Mouse (Mus musculus) macrophage (primary cell): ENCODE measurements around the gene Gm49380. TPM values are rescaled to one million over a fixed set of nuclear protein-coding genes. Genes with fewer than 3 reads are reported as not detected.

ENCODE experiments used
- H3K27ac ChIP-seq: fragments of 350-480 bp; formaldehyde crosslinking; 2 replicates; pipeline ENCODE4 v1.9.0; 2021
- H3K36me3 ChIP-seq: fragments of 350-480 bp; formaldehyde crosslinking; 2 replicates; pipeline ENCODE4 v1.9.0; 2021; ENCODE audit errors: inconsistent target
- H3K4me3 ChIP-seq: fragments of 350-480 bp; formaldehyde crosslinking; 2 replicates; pipeline ENCODE4 v1.9.0; 2021; ENCODE audit errors: inconsistent target
- H3K79me2 ChIP-seq: fragments of 350-480 bp; formaldehyde crosslinking; 2 replicates; pipeline ENCODE4 v1.9.0; 2021; ENCODE audit errors: inconsistent target
- WGBS: methylation state at CpG from one replicate; pipeline ENCODE4 v1.1.7; 2026; ENCODE audit warnings: inconsistent platforms; ENCODE audit not compliant: missing documents; 5-methylcytosine and 5-hydroxymethylcytosine counted together
- polyA plus RNA-seq: library from polyadenylated mRNA; stranded (reverse); fragments of 250-400 nt; gene quantifications from 3 replicates; pipeline ENCODE4 v1.2.4, GENCODE M21; 2018; ENCODE audit warnings: inconsistent platforms

Gm49380 gene
- polyA plus RNA-seq, 1 experiment from 2014 or later: 0.06 TPM

DNA sequence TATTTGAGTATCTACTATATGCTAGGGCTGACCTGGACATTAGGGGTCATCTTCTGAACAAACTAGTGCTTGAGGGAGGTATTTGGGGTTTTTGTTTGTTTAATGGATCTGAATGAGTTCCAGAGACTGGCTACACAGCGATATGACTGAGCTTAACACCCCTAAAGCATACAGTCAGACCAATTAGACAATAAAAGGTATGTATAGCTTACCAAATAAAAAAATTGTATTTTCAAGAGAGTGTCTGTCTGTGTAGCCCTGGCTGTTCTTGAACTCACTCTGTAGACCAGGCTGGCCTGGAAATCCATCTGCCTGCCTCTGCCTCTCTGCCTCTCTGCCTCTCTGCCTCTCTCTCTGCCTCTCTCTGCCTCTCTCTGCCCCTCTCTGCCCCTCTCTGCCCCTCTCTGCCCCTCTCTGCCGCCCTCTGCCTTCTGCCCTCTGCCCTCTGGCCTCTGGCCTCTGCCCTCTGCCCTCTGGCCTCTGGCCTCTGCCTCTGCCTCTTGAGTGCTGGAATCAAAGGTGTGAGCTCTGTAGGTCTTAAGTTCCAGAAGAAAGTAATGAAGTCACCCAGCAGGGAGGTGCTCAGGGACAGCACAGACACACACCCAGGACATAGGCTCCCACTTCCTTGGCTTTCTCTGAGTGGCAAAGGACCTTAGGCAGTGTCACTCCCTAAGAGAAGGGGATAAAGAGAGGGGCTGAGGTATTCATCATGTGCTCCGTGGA lies 68.0 kb downstream of the Gm49380 start:
- Histone ChIP-seq H3K36me3 (no peaks in the 10 kb centered on the region), H3K79me2 (no peaks in the 10 kb centered on the region), H3K4me3 (no peak overlapping the region), H3K27ac (no peak overlapping the region)
- WGBS: 96% methylated on average over 3 of the region's 3 CpGs

DNA sequence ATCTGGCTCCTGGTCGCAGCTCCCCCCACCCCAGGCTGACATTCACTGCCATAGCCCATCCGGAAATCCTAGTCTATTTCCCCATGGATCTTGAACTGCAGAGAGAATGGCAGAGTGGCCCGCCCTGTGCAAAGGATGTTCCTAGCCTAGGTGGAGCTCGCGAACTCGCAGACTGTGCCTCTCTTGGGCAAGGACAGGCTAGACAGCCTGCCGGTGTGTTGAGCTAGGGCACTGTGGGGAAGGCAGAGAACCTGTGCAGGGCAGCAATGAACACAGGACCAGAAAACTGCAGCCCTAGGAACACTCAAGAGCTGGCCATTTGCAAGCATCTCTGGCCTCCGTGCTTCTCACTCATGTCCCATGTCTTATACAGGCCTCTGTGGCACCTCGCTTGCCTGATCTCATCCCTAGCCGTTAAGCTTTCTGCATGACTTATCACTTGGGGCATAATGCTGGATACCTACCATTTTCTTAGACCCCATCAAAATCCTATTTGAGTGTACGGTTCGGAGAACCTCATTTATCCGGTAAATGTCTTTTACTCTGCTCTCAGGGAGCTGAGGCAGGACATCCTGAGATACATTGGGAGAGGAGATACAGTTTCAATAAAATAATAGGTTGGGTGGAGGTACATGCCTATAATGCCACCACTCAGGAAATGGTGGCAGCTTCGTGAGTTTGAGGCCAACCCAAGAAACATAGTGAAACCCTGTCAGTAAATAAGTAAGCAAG lies 68.7 kb downstream of the Gm49380 start:
- H3K36me3 ChIP-seq: no peaks in the 10 kb centered on the region
- H3K27ac ChIP-seq: no peak overlapping the region
- no peaks in the 10 kb centered on the region for H3K79me2 ChIP-seq
- WGBS: 82% methylated on average over 14 of the region's 14 CpGs
- no peak overlapping the region for H3K4me3 ChIP-seq

DNA sequence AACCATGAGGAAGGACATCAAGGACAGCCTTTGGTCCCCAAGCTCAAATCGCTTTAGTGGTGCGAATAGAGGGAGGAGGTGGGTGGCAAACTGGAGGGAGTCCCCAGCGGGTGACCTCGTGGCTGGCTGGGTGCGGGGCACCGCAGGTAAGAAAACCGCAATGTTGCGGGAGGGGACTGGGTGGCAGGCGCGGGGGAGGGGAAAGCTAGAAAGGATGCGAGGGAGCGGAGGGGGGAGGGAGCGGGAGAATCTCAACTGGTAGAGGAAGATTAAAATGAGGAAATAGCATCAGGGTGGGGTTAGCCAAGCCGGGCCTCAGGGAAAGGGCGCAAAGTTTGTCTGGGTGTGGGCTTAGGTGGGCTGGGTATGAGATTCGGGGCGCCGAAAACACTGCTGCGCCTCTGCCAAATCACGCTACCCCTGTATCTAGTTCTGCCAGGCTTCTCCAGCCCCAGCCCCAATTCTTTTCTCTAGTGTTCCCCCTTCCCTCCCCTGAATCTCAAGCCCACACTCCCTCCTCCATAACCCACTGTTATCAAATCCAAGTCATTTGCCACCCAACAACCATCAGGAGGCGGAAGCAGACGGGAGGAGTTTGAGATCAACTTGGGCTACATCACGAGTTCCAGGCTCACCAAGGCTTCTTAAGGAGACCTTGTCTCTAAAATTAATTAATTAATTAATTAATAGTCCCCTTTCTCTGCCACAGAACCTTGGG lies 69.4 kb downstream of the Gm49380 start:
- Histone ChIP-seq H3K4me3 (no peak overlapping the region), H3K36me3 (no peaks in the 10 kb centered on the region), H3K27ac (no peak overlapping the region), H3K79me2 (no peaks in the 10 kb centered on the region)
- WGBS: 20% methylated on average over 20 of the region's 23 CpGs

DNA sequence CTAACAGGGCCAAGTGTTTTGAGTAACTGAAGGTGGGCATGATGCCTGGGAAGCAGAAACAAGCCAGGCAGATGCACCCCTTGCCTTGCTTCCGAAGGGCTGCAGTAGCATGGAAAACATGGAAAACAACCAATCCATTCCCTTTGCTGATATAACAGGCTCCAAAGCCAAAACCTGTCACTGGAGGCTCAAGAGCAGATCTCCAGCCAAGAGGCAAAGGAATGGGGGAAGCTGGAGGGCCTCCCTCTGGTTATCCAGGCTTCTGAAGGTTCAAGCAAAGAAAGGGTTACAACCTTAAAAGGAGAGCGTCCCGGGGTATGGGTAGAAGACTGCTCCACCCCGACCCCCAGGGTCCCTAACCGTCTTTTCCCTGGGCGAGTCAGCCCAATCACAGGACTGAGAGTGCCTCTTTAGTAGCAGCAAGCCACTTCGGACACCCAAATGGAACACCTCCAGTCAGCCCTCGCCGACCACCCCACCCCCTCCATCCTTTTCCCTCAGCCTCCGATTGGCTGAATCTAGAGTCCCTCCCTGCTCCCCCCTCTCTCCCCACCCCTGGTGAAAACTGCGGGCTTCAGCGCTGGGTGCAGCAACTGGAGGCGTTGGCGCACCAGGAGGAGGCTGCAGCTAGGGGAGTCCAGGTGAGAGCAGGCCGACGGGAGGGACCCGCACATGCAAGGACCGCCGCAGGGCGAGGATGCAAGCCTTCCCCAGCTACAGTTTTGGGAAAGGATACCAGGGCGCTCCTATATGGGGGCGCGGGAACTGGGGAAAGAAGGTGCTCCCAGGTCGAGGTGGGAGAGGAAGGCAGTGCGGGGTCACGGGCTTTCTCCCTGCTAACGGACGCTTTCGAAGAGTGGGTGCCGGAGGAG lies 70.2 kb downstream of the Gm49380 start, which contains the start of gene Thy1:
Gene Thy1, plus strand, starts transcription at position 549 of the 872 bp plus-strand sequence.
- Histone ChIP-seq H3K27ac (no peak within 1 kb of the TSS), H3K36me3 (no peaks in the 10 kb centered on the region), H3K4me3 (no peak within 1 kb of the TSS), H3K79me2 (no peaks in the 10 kb centered on the region)
- 12% methylated on average over 30 of the region's 30 CpGs for WGBS

DNA sequence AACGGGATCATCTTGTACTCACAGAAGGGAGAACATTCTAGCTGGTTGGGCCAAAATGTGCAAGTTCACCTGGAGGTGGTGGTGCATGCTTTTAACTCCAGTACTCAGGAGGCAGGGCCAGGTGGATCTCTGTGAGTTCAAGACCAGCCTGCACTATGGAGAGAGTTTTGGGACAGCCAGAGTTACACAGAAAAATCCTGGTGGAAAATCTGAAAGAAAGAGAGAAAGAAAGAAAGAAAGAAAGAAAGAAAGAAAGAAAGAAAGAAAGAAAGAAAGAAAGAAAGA lies 71.0 kb downstream of the Gm49380 start:
- Histone ChIP-seq H3K36me3 (no peaks in the 10 kb centered on the region), H3K79me2 (no peaks in the 10 kb centered on the region), H3K27ac (no peak overlapping the region), H3K4me3 (no peak overlapping the region)
- WGBS: 90% methylated on average over 1 of the region's 1 CpGs

DNA sequence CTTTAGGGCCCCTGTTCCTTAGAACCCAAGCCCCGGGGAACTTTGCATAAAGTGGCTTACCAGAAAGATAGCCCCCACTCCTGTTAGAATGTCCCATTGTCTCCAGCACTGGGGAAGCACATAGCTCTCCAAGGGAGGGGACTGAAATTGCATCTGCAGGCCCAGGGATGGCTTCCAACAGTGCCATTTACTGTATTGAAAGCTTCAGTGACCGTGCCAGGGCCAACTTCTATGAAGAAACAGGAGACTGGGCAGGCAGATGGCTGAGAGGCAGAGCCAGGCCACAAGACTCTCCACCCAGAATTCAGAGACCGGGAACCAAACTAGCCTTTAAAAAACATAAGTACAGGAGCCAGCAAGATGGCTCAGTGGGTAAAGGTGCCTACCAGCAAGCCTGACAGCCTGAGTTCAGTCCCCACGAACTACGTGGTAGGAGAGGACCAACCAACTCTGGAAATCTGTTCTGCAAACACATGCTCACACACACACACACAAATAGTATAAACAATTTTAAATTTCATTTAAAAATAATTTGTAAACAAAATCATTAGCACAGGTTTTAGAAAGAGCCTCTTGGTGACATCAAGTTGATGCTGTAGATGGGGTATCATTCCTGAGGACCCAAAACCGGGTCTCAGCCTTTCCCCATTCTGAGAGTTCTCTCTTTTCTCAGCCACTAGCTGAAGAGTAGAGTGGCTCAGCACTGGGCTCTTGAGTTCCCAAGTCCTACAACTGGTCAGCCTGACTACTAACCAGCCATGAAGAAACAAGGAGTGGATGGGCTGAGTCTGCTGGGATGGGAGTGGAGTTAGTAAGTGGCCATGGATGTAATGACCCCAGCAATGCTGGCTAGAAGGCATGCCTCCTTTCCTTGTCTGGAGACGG lies 71.5 kb downstream of the Gm49380 start:
- WGBS: 96% methylated on average over 7 of the region's 7 CpGs
- Histone ChIP-seq H3K79me2 (no peaks in the 10 kb centered on the region), H3K27ac (no peak overlapping the region), H3K36me3 (no peaks in the 10 kb centered on the region), H3K4me3 (no peak overlapping the region)

DNA sequence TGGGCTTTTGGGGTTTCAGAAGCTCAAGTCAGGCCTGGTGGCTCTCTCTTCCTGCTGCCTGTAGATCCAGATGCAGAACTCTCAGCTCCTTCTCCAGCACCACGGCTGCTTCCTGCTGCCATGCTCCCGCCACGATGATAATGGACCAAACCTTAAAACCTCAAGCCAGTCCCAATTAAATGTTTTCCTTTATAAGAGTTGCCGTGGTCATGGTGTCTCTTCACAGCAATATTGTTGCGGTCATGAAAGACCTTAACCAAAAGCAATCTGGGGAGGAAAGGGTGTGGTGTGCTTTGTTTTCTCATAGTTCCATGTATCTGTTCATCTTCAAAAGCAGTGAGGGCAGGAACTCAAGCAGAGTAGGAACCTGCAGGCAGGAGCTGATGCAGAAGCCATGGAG lies 76.2 kb downstream of the Gm49380 start:
- WGBS: 81% methylated on average over 5 of the region's 5 CpGs
- Histone ChIP-seq H3K27ac (no peak overlapping the region), H3K36me3 (no peaks in the 10 kb centered on the region), H3K4me3 (no peak overlapping the region), H3K79me2 (no peaks in the 10 kb centered on the region)

DNA sequence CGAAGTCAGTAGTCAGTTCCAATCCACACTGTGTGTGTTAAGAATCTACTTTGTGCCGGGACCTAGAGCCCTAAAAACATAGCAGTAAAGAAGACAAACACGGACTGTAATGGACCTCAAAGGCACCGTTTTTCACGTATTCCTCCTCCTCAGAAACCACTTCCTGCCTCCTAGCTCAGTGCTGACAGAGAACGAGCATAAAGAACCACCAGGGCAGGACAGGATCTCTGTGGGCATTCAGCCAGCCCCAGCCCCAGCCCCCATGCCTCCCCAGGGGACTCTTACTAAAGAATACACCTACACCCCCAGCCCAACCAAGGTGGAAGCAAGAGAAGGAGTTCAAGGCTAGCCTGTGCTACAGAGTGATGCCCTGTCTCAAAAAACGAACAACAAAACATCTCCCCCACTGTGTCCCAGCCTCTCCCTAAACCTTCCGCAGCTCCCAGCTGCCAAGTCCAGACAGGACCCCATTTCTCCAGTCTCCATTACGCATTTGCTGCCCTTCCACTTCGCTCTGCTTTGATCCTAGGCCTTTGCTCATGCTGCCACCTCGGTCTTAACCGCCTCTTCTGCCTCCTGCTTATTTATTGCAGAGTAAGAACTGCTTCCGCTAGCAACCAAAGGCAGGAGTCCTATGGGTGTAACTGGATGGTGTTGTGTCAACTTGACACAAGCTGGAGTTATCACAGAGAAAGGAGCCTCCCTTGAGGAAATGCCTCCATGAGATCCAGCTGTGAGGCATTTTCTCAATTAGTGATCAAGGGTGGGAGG lies 79.2 kb downstream of the Gm49380 start:
- no peak overlapping the region for H3K4me3 ChIP-seq
- 57% methylated on average over 13 of the region's 13 CpGs for WGBS
- no peak overlapping the region for H3K27ac ChIP-seq
- no peaks in the 10 kb centered on the region for H3K36me3 ChIP-seq
- no peaks in the 10 kb centered on the region for H3K79me2 ChIP-seq

DNA sequence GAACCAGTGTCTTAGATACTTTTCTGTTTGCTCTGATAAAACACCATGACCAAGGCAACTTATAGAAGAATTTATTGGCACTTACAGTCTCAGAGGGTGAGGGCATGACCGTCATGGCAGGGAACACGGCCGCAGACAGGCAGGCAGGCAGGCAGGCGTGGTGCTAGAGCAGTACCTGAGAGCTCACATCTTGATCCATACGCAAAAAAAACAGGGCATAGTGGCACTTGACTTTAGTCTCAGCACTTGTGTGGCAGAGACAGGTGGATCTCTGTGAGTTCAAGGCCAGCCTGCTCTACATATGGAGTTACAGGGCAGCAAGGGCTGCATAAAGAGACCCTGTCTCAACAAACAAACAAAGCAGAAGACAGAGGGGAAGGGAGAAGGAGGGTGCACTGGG lies 80.0 kb downstream of the Gm49380 start:
- Histone ChIP-seq H3K27ac (no peak overlapping the region), H3K4me3 (no peak overlapping the region), H3K79me2 (no peaks in the 10 kb centered on the region), H3K36me3 (no peaks in the 10 kb centered on the region)
- WGBS: 100% methylated on average over 4 of the region's 5 CpGs

DNA sequence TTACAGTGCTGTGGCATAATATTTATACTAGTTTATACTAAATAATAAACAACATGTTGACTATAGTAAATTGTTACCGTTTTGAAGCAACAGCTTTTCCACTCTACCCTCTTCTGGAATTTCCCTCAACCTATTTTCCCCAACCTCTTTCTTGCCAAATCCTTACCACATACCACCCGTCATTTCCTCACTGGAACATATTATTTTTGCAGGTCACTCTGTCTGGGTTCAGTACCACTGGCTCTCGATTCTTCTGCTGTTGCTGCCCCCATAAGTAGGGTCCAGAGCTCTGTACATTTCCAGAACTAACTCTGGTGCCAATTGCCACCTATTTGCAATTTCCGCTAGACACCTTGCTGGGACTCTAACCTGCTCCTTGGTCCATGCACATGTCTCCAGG lies 81.4 kb downstream of the Gm49380 start:
- no peaks in the 10 kb centered on the region for H3K79me2 ChIP-seq
- no peak overlapping the region for H3K27ac ChIP-seq
- WGBS: 36% methylated on average over 4 of the region's 4 CpGs
- H3K36me3 ChIP-seq: no peaks in the 10 kb centered on the region
- no peak overlapping the region for H3K4me3 ChIP-seq

DNA sequence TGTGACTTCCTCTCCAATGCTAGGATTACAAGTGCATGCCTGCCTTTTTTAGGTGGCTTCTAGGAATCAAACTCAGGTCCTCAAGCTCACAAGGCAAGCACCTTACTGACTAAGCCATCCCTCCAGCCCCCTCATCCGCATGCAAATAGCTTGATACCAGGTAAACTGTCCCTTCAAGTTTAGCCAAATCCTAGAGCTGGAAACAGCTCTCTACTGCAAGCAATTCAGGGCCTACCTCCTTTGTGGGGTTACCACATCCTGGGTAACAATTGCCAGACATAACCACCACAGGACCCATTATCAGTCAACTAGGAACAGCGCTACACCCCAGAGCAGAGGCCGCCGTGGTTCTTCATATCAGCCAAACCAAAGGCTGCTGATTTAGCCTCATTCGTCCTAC lies 82.2 kb downstream of the Gm49380 start:
- H3K36me3 ChIP-seq: no peaks in the 10 kb centered on the region
- 51% methylated on average over 5 of the region's 5 CpGs for WGBS
- no peak overlapping the region for H3K4me3 ChIP-seq
- no peak overlapping the region for H3K27ac ChIP-seq
- no peaks in the 10 kb centered on the region for H3K79me2 ChIP-seq

DNA sequence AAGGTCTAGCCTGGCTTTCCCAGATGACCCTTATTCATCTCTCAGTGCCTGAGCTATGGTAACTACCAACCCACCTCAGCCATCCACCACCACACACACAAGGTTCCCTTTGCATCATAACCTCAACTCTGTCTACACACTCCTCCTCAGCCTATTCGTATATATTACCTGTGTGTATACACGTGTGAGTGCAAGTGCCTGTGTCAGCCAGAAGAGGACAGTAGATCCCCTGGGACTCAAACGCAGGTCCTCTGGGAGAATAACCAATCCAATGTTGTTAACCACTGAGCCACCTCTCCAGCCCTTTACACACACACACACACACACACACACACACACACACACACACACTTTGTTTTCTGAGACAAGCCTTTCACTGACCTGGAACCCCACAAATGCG lies 82.7 kb downstream of the Gm49380 start:
- H3K4me3 ChIP-seq: no peak overlapping the region
- no peak overlapping the region for H3K27ac ChIP-seq
- 77% methylated on average over 4 of the region's 4 CpGs for WGBS
- no peaks in the 10 kb centered on the region for H3K79me2 ChIP-seq
- H3K36me3 ChIP-seq: no peaks in the 10 kb centered on the region

DNA sequence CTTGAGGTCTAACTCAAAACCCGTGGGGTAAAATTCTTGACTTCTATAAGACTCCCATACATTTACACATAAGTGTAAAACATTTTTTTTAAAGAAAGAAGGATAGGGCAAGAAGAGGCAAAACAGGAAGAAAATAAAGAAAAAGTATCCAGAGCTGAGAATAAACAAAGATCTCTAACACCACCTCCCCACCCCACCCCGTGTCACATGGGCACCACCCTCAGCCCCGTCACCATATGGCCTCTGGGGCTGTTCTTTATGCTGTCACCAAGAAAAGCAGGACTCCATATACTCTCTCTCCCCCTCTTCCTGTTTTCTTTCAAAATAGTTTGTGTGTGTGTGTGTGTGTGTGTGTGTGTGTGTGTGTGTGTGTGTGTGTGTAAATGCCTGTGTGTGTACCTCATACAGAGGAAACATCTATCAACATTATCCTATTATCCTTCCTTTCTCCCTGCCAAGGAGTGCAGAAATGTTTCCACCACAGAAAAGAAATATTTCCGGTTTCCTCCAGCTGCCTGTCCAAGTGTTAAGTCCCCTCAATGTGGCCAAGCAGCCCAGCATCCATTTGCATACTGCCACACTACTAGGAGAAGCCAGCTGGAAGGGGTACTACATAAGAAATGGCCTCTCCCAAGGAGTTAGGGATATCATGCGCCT lies 83.6 kb downstream of the Gm49380 start:
- no peak overlapping the region for H3K4me3 ChIP-seq
- no peak overlapping the region for H3K27ac ChIP-seq
- no peaks in the 10 kb centered on the region for H3K79me2 ChIP-seq
- WGBS: 35% methylated on average over 4 of the region's 5 CpGs
- no peaks in the 10 kb centered on the region for H3K36me3 ChIP-seq
